Mouse (Mus musculus) left cerebral cortex, adult 18-20 months (tissue): ENCODE measurements at regions not wholly inside any gene's neighbourhood (a gene's known extent, or its start where the extent isn't known, plus 50 kb on each side); places are given as distances from the start of the nearest gene placed in this dataset.

Source experiments
- DNase-seq, 2 experiments: peaks; one replicate each; pipeline ENCODE4 v3.0.0; 2021 to 2022; ENCODE audit warnings: low spot score in 2 of 2, mixed read lengths in 1 of 2

DNA sequence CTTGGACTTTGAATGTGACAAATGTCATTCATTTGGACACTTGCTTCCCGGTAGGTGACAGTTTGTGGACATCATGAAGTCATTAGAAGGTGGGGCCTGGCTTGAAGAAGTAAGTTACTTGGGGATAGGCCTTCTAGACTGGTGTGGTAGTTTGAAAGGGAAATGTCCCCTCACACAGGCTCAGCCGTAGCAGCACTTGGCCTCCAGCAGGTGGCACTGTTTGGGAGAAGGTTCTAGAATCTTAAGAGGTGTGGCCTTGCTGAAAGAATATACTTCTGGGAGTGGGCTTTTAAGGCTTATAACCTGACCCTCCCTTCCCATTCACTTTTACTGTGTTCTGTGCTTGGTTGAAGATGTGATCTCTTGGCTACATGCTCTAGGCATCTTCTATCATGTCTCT, 331.5 kb upstream of the Tmem132c start:
- no peak for DNase-seq

GRCm38 (mm10) chr5:126917300-126917699, 324.3 kb upstream of the Tmem132c start:
- DNase-seq: no peak

GRCm38 (mm10) chr5:126933466-126933865, 308.1 kb upstream of the Tmem132c start:
- DNase-seq: no peak

- no peak for DNase-seq
These were observed 296.7 kb upstream of the Tmem132c start for GRCm38 (mm10) chr5:126944861-126945260.

DNA sequence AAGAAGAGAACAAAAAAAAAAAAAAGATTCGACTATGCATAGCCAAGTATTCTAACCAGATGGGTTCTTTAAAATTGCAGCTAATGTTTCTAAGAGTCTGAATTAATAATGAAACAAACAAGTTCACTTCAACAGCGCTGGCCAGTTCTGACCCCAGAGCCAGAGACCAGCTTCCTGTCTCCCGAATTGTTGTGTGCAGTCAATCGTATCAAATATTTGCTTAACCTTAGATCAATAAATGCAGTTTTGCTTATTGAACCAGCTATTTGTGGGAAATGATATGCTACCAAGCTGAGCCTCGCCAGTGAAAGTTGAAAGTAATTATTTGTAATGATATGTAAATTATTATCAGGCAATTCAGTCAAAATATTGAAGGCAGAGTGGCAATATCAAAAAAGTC, 287.4 kb upstream of the Tmem132c start:
- no peak for DNase-seq

GRCm38 (mm10) chr5:126954634-126955033, 287.0 kb upstream of the Tmem132c start:
- no peak for DNase-seq

DNA sequence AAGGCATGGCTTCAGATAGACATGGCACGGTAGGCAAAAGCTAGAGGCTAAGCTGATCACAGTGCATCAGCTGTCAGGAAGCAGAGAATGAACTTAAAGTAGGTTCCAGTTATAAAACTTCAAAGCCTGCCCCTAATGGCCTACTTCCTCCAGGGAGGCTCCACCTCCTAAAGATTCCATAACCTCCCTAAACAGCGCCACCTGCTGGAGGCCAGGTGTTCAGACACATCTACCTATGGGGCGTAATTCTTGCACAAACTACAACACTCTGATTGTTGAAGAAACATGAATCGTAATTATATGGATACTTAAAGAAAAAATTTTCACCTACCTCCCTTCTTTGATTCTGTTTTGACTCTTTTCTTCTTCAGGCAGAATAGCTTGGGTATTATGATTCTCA, 277.0 kb upstream of the Tmem132c start:
- DNase-seq: no peak

GRCm38 (mm10) chr5:126967076-126967475, 274.5 kb upstream of the Tmem132c start:
- peak; percentile 6 to 9 for DNase-seq

DNA sequence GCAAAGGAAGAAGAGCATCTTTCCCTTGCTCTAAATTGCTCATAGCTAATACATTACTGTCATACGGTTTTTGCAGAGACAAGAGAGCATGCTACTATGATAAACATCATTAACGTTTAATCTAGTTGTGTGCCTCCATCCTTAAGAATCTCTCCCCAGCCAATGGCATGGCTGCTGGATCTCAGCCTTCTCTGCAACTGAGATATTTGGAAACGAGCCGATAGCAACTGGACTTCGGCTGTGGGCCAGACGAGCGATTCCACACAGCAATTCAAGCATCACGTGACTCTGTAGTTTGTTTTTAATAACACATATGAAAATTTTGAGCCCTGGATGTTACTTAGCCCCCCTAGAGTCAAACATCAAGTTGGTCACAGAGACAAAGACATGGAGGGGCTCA, 272.2 kb upstream of the Tmem132c start:
- DNase-seq: no peak

DNA sequence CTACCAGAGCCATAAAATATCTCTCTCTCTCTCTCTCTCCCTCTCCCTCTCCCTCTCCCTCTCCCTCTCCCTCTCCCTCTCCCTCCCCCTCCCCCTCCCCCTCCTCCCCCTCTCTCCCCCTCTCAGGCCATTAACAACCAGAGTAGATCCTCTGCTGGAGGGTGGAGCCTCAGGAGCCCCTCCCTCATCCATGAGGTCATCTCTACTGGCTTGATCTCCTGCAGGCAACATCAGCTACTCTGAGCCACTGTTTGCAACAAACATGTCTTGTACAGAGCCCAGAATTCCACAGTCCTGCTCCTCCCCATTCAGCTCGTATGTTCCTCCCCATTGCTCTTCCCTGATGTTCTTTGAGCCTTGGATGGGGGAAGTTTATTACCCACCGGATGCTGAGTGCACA, 270.3 kb upstream of the Tmem132c start:
- no peak for DNase-seq

- no peak for DNase-seq
These were observed 269.6 kb upstream of the Tmem132c start for GRCm38 (mm10) chr5:126971981-126972380.

GRCm38 (mm10) chr5:126973425-126973824, 268.2 kb upstream of the Tmem132c start:
- peak; percentile 4 to 17 for DNase-seq

DNA sequence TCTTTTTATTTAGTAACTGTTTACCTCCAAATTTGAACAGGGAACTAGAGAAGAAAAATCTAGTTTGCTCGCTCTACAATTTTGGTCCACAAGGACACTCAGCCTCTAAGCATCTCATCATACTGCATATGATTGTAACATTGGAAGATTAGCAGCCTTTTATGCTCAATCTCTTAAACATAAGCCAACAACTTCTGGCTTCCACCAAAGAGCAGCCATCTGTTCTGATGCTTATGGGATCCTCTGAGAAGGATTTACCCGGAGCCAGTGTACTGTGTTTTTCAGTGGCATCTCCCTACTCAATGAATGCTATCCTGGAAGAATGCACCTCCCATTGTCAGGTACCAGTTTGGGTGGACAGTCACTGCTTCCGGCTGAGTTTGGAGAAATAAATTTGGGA, 267.0 kb upstream of the Tmem132c start:
- no peak for DNase-seq

DNA sequence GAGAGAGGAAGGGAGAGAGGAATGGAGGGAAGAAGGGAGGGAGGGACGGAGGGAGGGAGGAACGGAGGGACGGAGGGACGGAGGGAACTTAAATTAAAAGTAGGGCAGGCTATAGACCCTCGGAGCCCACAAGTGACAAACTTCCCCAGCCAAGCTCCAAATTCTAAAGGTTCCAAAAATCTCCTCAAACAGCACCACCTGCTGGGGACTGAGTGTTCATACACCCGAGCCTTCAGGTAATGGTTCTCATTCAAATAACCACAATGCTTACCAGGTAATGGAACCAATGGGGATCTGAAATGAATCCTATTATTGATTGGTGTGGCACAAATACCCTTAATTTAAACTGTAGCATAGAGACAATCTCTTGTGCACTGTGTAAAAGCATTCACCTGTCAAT, 246.0 kb upstream of the Tmem132c start:
- peak; percentile 17 to 49 for DNase-seq

- no peak for DNase-seq
These were observed 227.4 kb upstream of the Tmem132c start for GRCm38 (mm10) chr5:127014166-127014565.

DNA sequence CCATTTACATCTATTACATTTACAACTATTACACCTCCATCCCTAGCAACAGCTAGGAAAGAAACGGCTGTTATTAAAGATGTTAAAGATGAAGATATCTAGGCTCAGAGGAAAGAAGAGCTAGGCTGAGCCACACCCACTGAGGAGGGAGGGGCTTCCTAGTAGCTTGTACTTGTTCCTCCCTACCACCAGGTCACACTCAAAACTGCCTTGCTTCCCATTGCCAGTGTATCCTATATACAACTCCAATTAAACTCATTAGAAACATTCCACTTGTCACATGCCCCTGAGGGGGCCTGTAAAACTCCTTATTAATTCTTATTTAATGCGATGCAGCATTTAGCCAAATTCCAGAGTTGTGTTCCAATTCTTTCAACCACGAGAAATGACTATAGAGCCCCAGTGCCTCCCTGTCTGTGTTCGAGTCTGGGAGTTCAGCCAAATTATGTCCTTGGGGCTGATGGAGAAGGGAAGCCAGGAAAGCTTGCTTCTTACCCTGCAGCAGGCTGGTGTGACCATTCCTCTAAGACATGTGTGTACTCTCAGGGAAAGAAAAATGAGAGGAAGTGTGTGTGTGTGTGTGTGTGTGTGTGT, 225.0 kb upstream of the Tmem132c start:
- DNase-seq: no peak

DNA sequence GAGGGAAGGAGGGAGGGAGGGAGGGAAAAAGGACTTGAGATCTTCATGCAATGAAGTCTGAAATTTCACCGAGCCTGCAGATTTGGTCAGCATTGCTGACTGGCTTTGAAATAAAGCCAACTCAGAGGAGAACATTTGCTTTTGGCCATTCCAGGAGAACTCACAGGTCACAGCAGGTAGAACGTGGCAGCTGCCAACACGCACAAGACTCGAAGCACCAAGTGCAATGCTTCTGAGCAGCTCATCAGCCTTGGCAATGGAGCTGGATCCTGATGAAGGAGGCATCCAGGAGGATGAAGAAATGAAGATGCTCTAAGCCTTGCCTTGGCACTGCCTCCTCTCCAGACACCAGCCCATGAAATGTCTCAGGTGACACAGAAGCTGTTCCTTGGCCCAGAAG, 223.6 kb upstream of the Tmem132c start:
- DNase-seq: no peak

GRCm38 (mm10) chr5:127036472-127036871, 205.1 kb upstream of the Tmem132c start:
- DNase-seq: no peak

- DNase-seq: no peak
These were observed 183.8 kb upstream of the Tmem132c start for GRCm38 (mm10) chr5:127057770-127058169.

DNA sequence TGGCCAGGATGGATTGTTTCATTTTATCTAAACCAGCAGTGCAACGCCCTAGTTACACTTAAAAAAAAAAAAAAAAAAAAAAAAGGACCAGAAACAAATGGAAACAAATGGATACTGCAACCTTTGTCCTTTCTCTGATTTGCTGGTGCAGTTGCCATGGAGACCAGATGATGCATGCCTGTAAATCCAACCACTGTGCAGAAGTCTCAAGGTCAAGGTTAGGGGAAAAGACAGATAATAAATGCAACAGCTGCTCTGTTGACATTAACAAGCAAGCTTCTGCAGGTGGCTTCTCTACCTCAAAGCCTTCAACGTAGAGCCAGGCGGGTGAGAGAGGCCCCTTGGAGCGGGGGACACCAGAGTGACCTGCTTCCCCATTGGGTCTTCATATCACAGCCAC, 167.3 kb upstream of the Tmem132c start:
- DNase-seq: no peak
